Mouse (Mus musculus) G1E (cell line): ENCODE results near the gene Ovca2. TPM values are rescaled to one million over a fixed set of nuclear protein-coding genes. Genes with fewer than 3 reads are reported as not detected.

Experiments used
- ATAC-seq: 2 replicates; pipeline ENCODE4 v1.8.0; 2016; ENCODE audit warnings: mild to moderate bottlenecking; ENCODE audit not compliant: insufficient number of reproducible peaks, poor library complexity, low FRiP score, severe bottlenecking; ENCODE audit errors: extremely low read depth
- DNase-seq: peaks from one replicate; pipeline ENCODE4 v3.0.0; 2012; ENCODE audit warnings: low spot score
- H3K27me3 ChIP-seq: 2 replicates; pipeline ENCODE4 v1.6.1; 2012; ENCODE audit warnings: mild to moderate bottlenecking, low read length, inconsistent platforms; ENCODE audit not compliant: insufficient read depth
- H3K36me3 ChIP-seq: replicated peaks from 2 replicates; pipeline ENCODE3; 2012; ENCODE audit warnings: mild to moderate bottlenecking, inconsistent platforms
- H3K4me1 ChIP-seq: 2 replicates; pipeline ENCODE4 v1.6.1; 2012; ENCODE audit warnings: low read depth, low read length, inconsistent platforms, mixed read lengths; ENCODE audit not compliant: insufficient read depth
- H3K4me3 ChIP-seq: 2 replicates; pipeline ENCODE4 v1.5.1; 2012; ENCODE audit warnings: low read depth, mild to moderate bottlenecking, inconsistent platforms, low read length, moderate library complexity, mixed read lengths
- H3K9me3 ChIP-seq: replicated peaks from 2 replicates; pipeline ENCODE4 v1.6.1; 2012; ENCODE audit warnings: inconsistent platforms
- CTCF ChIP-seq: IDR thresholded peaks from 2 replicates; pipeline ENCODE4 v1.5.1; 2012; ENCODE audit warnings: low read depth, low read length, inconsistent platforms, mixed read lengths
- GATA1 ChIP-seq: IDR thresholded peaks from 2 replicates; pipeline ENCODE4 v1.6.1; 2012; ENCODE audit warnings: borderline replicate concordance, low read length, inconsistent platforms, mixed read lengths
- GATA2 ChIP-seq: IDR thresholded peaks from 2 replicates; pipeline ENCODE4 v1.6.1; 2012; ENCODE audit warnings: low read depth, low read length, inconsistent platforms, borderline replicate concordance
- POLR2AphosphoS5 ChIP-seq: IDR thresholded peaks from 2 replicates; pipeline ENCODE4 v1.6.1; 2012; ENCODE audit warnings: low read depth, low read length, inconsistent platforms; ENCODE audit not compliant: insufficient replicate concordance
- TAL1 ChIP-seq: conservative IDR thresholded peaks from 2 replicates; pipeline ENCODE4 v1.6.1; 2012; ENCODE audit warnings: low read depth, low read length, inconsistent platforms, mixed read lengths
- polyA plus RNA-seq: library from polyadenylated mRNA; stranded (reverse); fragments of >175 nt; gene quantifications from 2 replicates; pipeline ENCODE4 v1.2.3, GENCODE M21; 2012
- total RNA-seq, 2 experiments: library from RNA; stranded (forward) in 1 of 2; stranded (reverse) in 1 of 2; fragments of 200-1000 nt in 1 of 2; fragments of >200 nt in 1 of 2; fragmentation: Nextera tagmentation in 1 of 2; gene quantifications; 2 replicates each; pipeline ENCODE4 v1.2.3; 2014 to 2017

Ovca2 gene
- total and polyA plus RNA-seq, 3 experiments = 2.0 to 21.0 (median 20.9) TPM

DNA sequence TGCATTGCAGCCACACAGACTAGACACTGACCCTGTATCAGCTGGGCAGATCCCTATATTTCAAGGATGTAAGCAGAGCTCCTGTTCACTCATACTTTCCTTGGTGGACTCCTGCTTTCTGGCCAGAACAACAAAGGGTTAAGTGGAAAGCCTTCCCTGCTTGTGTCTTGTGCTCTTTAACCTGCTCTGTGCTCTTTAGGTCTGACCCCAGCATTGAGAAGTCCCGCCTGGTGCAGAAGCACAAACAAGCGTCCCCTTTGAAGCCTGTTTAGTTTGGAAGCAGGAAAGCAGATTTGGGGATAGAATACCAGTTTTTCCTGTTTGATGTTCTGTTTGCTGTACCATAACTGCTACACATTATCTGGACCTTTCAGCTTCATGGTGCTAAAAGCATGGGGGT, 20.7 kb downstream of the Ovca2 start:
- H3K4me3 ChIP-seq = no peak overlapping the region
- H3K4me1 ChIP-seq = peaks cover 5% of the 10 kb centered on the region; the same call in 1 of the 2 replicates
- H3K9me3 ChIP-seq = no peaks in the 10 kb centered on the region
- H3K36me3 ChIP-seq = peaks cover 93% of the 10 kb centered on the region
- DNase-seq (no peak), ATAC-seq (no peak)
- TF ChIP-seq POLR2AphosphoS5 = no peak
- no peak for TF ChIP-seq GATA1
- TF ChIP-seq CTCF = no peak
- TF ChIP-seq GATA2 = no peak
- no peak for TF ChIP-seq TAL1
- H3K27me3 ChIP-seq = no peaks in the 10 kb centered on the region

DNA sequence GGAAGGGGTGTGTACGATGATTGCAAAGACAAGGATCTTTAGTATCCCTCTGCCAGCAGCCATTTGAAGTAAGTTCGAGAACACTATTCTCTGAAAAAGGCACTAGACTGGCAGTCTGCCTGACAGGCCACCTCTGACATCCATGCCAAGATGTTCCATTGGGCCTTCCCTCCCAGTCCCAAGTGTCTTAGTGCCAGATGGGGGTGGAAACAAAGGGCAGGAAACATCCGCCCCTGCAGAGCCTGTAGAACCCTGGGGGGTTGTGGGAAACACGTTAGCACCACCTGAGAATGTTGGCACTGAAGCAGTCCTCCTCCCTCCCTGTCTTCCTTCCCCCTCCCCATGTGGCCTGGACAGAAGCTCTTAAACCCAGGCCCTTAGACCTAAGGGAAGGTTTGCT, 21.6 kb downstream of the Ovca2 start:
- no peaks in the 10 kb centered on the region for H3K9me3 ChIP-seq
- H3K4me3 ChIP-seq = no peak overlapping the region
- no peaks in the 10 kb centered on the region for H3K27me3 ChIP-seq
- H3K36me3 ChIP-seq = peaks cover 90% of the 10 kb centered on the region
- TF ChIP-seq GATA2 (no peak), GATA1 (no peak), POLR2AphosphoS5 (no peak)
- DNase-seq (no peak), ATAC-seq (no peak)
- peaks cover 7% of the 10 kb centered on the region; the same call in 1 of the 2 replicates for H3K4me1 ChIP-seq

DNA sequence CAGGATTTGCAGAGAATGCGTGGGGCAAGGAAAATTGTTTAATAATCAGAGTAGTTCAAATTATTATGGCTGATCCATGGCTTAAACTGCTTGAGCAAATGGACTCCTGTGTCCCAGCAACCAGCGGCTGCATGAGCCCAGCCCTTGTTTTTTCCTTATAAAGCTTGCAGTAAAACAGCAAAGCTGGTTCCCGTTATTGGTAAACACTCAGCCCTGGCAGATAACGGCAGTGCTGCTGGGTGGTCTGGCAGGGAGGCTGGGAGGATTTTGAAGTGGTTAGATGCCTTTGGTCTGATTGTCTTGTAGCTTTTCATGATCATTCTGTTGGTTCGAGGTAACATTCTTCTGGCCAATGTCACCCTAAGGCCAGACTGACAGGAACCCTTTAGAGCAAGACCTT, 22.2 kb downstream of the Ovca2 start:
- Histone ChIP-seq H3K36me3 (peaks cover 88% of the 10 kb centered on the region), H3K27me3 (no peaks in the 10 kb centered on the region), H3K4me3 (no peak overlapping the region), H3K4me1 (peaks cover 7% of the 10 kb centered on the region; the same call in 1 of the 2 replicates), H3K9me3 (no peaks in the 10 kb centered on the region)
- DNase-seq (no peak), ATAC-seq (no peak)
- TF ChIP-seq POLR2AphosphoS5 (no peak), CTCF (no peak), GATA2 (no peak), GATA1 (no peak), TAL1 (no peak)

GRCm38 (mm10) chr11:75155985-75156384, 22.6 kb downstream of the Ovca2 start:
- H3K4me3 ChIP-seq = no peak overlapping the region
- DNase-seq (no peak), ATAC-seq (no peak)
- H3K9me3 ChIP-seq = no peaks in the 10 kb centered on the region
- H3K4me1 ChIP-seq = peaks cover 7% of the 10 kb centered on the region; the same call in 1 of the 2 replicates
- TF ChIP-seq GATA2 = no peak
- TF ChIP-seq CTCF = no peak
- no peak for TF ChIP-seq TAL1
- no peak for TF ChIP-seq GATA1
- TF ChIP-seq POLR2AphosphoS5 = no peak
- H3K27me3 ChIP-seq = no peaks in the 10 kb centered on the region
- H3K36me3 ChIP-seq = peaks cover 86% of the 10 kb centered on the region

DNA sequence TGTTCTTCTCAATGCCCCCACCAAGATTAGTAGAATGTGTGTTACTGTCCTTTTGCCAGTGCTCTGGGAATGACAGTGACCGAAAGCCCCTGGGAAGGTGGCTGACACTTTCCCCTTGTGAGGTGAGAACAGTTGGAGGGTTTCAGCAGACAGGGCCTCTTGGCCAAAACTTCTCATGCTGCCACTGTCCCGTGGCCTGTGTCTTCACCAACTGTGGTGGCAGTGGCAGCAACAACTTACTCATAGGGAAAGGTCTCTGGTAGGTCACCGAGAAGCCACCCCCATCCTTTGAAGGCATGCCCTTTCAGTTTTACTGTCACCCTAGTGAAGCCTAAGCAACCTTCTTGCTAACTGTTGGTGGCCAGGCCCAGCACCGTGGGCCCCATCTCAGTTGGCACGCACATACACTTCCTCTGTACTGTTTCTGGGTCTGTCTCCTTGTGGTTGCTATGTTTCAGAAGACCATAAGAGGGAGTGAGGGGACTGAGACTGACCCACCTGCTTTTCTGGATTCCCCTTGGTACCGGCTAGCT, 24.5 kb downstream of the Ovca2 start:
- H3K27me3 ChIP-seq = no peaks in the 10 kb centered on the region
- no peak for DNase-seq
- H3K4me1 ChIP-seq = peaks cover 7% of the 10 kb centered on the region; the same call in 1 of the 2 replicates
- TF ChIP-seq POLR2AphosphoS5 (no peak), GATA1 (no peak), TAL1 (no peak), CTCF (no peak), GATA2 (no peak)
- peaks cover 83% of the 10 kb centered on the region for H3K36me3 ChIP-seq
- no peak for ATAC-seq
- H3K9me3 ChIP-seq = no peaks in the 10 kb centered on the region
- no peak overlapping the region for H3K4me3 ChIP-seq

DNA sequence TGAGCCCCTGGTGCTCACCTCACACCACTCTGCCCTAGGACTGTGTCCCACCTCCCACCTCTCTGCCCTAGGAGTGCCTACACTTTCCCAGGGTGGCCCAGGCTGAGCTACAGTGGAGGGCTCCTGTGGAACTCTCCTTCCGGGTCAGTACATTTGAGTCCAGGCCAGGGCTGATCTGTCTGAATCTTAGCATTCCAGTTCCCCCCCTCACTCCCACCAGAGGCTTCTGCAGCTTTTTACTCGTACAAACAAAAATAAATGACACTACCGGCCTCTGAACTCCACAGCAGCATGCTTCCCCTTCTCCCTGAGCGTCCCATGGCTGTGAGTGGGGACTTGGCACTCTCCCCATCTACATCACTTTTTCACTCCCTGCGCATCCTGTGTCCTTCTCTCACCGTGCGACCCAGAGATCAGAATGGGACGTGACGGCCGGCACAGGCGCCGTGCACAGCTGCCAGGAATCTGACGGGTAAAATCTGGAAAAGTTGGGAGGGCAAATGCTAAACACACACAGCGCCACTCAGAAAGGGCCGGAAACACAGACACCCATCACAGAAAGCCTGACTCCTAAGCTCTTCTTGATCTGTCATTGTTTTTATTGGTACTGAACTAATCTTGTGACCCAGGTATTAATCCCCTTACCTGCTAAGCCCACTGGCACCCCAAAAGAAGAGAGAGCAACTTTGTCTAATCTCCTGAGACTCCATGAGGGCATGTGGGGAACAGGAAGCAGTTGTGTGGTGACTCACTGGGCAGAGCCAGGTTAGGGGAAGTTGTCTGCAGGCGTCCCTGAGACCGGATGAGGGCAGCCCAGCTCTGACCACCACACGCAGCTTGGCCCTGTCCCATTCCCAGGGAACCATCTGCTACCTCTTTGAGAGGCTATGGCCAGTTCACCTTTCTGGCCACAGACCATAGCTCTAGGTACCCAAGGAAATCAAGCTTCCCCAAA, 25.8 kb downstream of the Ovca2 start:
- TF ChIP-seq GATA2 (no peak), GATA1 (no peak), TAL1 (no peak), CTCF (no peak), POLR2AphosphoS5 (no peak)
- ATAC-seq (no peak), DNase-seq (no peak)
- H3K36me3 ChIP-seq = peaks cover 83% of the 10 kb centered on the region
- H3K4me1 ChIP-seq = peaks cover 7% of the 10 kb centered on the region; the same call in 1 of the 2 replicates
- H3K27me3 ChIP-seq = no peaks in the 10 kb centered on the region
- no peaks in the 10 kb centered on the region for H3K9me3 ChIP-seq
- H3K4me3 ChIP-seq = no peak overlapping the region
